Mouse (Mus musculus): Measurements from ENCODE around the gene Hoxd3. TPM values are rescaled to one million over a fixed set of nuclear protein-coding genes. Genes with fewer than 3 reads are reported as not detected.

Gene Hoxd3
- polyA plus RNA-seq, 1 experiment from 2014 or later: 82.5 TPM

DNA sequence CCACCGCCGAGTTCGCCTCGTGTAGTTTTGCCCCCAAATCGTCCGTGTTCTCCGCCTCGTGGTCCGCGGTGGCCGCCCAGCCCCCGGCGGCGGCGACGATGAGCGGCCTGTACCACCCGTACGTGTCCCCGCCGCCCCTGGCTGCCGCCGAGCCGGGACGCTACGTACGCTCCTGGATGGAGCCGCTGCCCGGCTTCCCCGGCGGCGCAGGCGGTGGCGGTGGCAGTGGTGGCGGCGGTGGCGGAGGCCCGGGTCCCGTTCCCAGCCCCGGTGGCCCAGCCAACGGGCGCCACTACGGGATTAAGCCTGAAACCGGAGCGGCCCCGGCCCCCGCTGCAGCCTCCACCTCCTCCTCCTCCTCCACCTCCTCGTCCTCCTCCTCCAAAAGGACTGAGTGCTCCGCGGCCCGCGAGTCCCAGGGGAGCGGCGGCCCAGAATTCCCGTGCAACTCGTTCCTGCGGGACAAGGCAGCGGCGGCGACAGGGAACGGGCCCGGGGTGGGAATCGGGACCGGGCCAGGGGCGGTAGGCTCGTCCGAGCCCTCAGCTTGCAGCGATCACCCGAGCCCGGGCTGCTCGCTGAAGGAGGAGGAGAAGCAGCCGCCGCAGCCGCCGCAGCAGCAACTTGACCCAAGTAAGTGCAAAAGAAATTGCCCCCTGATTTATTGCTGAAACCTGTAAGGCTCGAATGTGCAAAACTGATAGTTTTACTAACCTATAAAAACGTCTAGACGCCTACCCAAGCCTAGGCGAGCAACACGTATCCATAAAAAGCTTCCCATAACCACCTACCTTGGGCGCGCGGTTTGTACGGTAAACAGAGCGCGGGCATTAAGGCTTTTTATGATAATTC lies 13.3 kb upstream of the Hoxd3 start:
- Histone ChIP-seq H3K4me2 (peak overlapping the region; percentile 46), H3K36me3 (no peaks in the 10 kb centered on the region), H3K4me1 (replicated peaks) (peaks cover 13% of the 10 kb centered on the region), H3K9me3 (no peaks in the 10 kb centered on the region), H3K4me3 (peak overlapping the region; percentile 28), H3K27ac (no peak overlapping the region), H3K9ac (no peak overlapping the region), H3K27me3 (peaks cover 98% of the 10 kb centered on the region)
- WGBS: under 1% methylated on average over 62 of the region's 86 CpGs
- ATAC-seq (ENCODE audit: low FRiP score): 0 out of 2 replicates have a peak, but pooled peaks have one; percentile 18

- Histone ChIP-seq H3K27me3 (peaks cover 98% of the 10 kb centered on the region), H3K36me3 (no peaks in the 10 kb centered on the region), H3K4me3 (no peak overlapping the region), H3K4me2 (no peak overlapping the region), H3K9me3 (no peaks in the 10 kb centered on the region), H3K9ac (no peak overlapping the region), H3K27ac (no peak overlapping the region), H3K4me1 (replicated peaks) (peaks cover 13% of the 10 kb centered on the region)
- 1% methylated on average over 17 of the region's 17 CpGs for WGBS
- no peak for ATAC-seq (ENCODE audit: low FRiP score)
Observed at GRCm38 (mm10) chr2:74699053-74699430, 12.7 kb upstream of the Hoxd3 start.

- no peaks in the 10 kb centered on the region for H3K9me3 ChIP-seq
- H3K4me2 ChIP-seq: no peak overlapping the region
- H3K4me3 ChIP-seq: no peak overlapping the region
- H3K27me3 ChIP-seq: peaks cover 98% of the 10 kb centered on the region
- H3K27ac ChIP-seq: no peak overlapping the region
- 2% methylated on average over 23 of the region's 23 CpGs for WGBS
- no peaks in the 10 kb centered on the region for H3K36me3 ChIP-seq
- no peak for ATAC-seq (ENCODE audit: low FRiP score)
- no peak overlapping the region for H3K9ac ChIP-seq
- peaks cover 15% of the 10 kb centered on the region for H3K4me1 ChIP-seq (replicated peaks)
Observed at GRCm38 (mm10) chr2:74699664-74700545, 11.8 kb upstream of the Hoxd3 start.

DNA sequence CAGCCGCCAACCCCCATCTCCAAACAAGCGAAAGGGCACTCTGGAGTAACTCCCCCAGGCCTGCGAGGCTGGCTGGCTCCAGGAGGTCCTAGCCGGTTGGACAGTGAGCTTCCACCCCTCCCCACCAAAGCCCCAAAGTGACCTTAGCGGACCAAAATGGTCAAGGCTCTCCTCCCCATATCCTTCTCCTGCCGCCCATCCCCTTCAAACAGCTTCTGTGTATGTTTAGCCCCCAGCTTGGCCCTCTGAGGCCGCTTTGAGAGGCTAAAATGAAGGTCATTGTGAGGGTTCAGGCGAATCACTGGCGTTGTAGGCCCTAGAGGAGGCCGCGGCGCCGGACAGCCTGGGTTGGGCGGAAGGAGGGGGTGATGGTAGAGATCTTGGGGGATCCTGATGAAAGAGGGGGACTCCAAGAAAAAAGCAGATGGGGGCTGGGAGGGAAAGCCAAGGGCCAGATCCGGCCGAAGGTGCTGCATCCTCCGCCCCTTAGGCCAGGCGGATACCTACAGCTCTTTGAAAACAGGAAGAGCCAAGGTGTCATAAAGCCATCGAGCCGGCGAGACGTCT lies 11.1 kb upstream of the Hoxd3 start:
- Histone ChIP-seq H3K27me3 (peaks cover 98% of the 10 kb centered on the region), H3K36me3 (no peaks in the 10 kb centered on the region), H3K9ac (no peak overlapping the region), H3K4me1 (replicated peaks) (peaks cover 23% of the 10 kb centered on the region), H3K4me2 (no peak overlapping the region), H3K9me3 (no peaks in the 10 kb centered on the region), H3K27ac (no peak overlapping the region), H3K4me3 (no peak overlapping the region)
- WGBS: 1% methylated on average over 22 of the region's 22 CpGs
- ATAC-seq (ENCODE audit: low FRiP score): no peak

GRCm38 (mm10) chr2:74701949-74702819 lies 9.5 kb upstream of the Hoxd3 start:
- 10% methylated on average over 17 of the region's 17 CpGs for WGBS
- Histone ChIP-seq H3K4me2 (no peak overlapping the region), H3K36me3 (no peaks in the 10 kb centered on the region), H3K27me3 (peaks cover 96% of the 10 kb centered on the region), H3K4me1 (replicated peaks) (peaks cover 24% of the 10 kb centered on the region), H3K9ac (no peak overlapping the region), H3K27ac (no peak overlapping the region), H3K9me3 (no peaks in the 10 kb centered on the region), H3K4me3 (no peak overlapping the region)
- no peak for ATAC-seq (ENCODE audit: low FRiP score)

GRCm38 (mm10) chr2:74702820-74703219 lies 8.9 kb upstream of the Hoxd3 start:
- no peak for ATAC-seq (ENCODE audit: low FRiP score)
- 7% methylated on average over 6 of the region's 6 CpGs for WGBS

DNA sequence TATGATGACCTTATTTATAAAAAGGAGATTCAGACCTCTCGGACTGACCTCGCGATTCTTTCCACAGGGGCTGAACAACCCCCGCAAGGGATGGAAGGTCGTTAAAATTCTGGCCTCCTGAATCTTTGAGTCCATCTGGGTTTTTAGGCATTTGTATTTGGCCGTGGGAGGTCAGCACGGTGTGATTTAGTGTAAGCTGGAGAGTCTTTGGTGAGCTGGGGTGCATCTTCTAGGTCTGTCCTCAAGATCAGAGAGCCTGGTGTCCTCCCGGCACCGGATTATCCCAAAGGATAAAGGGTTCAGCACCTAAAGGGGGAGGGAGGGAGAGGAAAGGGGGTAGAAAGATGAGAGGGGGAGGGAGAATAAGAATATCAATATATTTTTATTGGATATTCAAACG lies 8.4 kb upstream of the Hoxd3 start:
- H3K9me3 ChIP-seq: no peaks in the 10 kb centered on the region
- no peak overlapping the region for H3K4me3 ChIP-seq
- no peak for ATAC-seq (ENCODE audit: low FRiP score)
- peaks cover 15% of the 10 kb centered on the region for H3K4me1 ChIP-seq (replicated peaks)
- H3K27ac ChIP-seq: no peak overlapping the region
- H3K27me3 ChIP-seq: peaks cover 96% of the 10 kb centered on the region
- H3K36me3 ChIP-seq: no peaks in the 10 kb centered on the region
- no peak overlapping the region for H3K9ac ChIP-seq
- no peak overlapping the region for H3K4me2 ChIP-seq
- WGBS: 3% methylated on average over 10 of the region's 10 CpGs

More at GRCm38 (mm10) chr2:74702820-74703219, 8.9 kb upstream of the Hoxd3 start:
- Histone ChIP-seq H3K4me3 (no peak overlapping the region), H3K27me3 (peaks cover 96% of the 10 kb centered on the region), H3K4me2 (no peak overlapping the region), H3K36me3 (no peaks in the 10 kb centered on the region), H3K27ac (no peak overlapping the region), H3K9me3 (no peaks in the 10 kb centered on the region), H3K4me1 (replicated peaks) (peaks cover 20% of the 10 kb centered on the region), H3K9ac (no peak overlapping the region)

GRCm38 (mm10) chr2:74703720-74704392 lies 7.9 kb upstream of the Hoxd3 start:
- Histone ChIP-seq H3K9me3 (no peaks in the 10 kb centered on the region), H3K36me3 (no peaks in the 10 kb centered on the region), H3K4me2 (no peak overlapping the region), H3K4me3 (no peak overlapping the region), H3K27ac (no peak overlapping the region), H3K27me3 (peaks cover 96% of the 10 kb centered on the region), H3K4me1 (replicated peaks) (peaks cover 11% of the 10 kb centered on the region), H3K9ac (no peak overlapping the region)
- WGBS: 1% methylated on average over 26 of the region's 26 CpGs
- ATAC-seq (ENCODE audit: low FRiP score): no peak

GRCm38 (mm10) chr2:74704393-74704998 lies 7.2 kb upstream of the Hoxd3 start, which contains the start of gene Hoxd8:
Gene Hoxd8 (plus strand): TSS chr2:74704615.
- H3K4me2 ChIP-seq: peak within 1 kb of the TSS; percentile 52
- under 1% methylated on average over 33 of the region's 52 CpGs for WGBS
- H3K27me3 ChIP-seq: peaks cover 96% of the 10 kb centered on the region
- no peak for ATAC-seq (ENCODE audit: low FRiP score)
- peaks cover 11% of the 10 kb centered on the region for H3K4me1 ChIP-seq (replicated peaks)
- H3K4me3 ChIP-seq: peak within 1 kb of the TSS; percentile 37
- H3K36me3 ChIP-seq: no peaks in the 10 kb centered on the region
- peak within 1 kb of the TSS; percentile 53; the same call in 1 of the 2 replicates for H3K9ac ChIP-seq
- no peaks in the 10 kb centered on the region for H3K9me3 ChIP-seq
- peak within 1 kb of the TSS; percentile 53 for H3K27ac ChIP-seq

GRCm38 (mm10) chr2:74704999-74705466 lies 6.7 kb upstream of the Hoxd3 start:
- Histone ChIP-seq H3K36me3 (no peaks in the 10 kb centered on the region), H3K9me3 (no peaks in the 10 kb centered on the region), H3K27ac (peak overlapping the region; percentile 53), H3K4me3 (peak overlapping the region; percentile 37), H3K4me2 (peak overlapping the region; percentile 52), H3K27me3 (peaks cover 96% of the 10 kb centered on the region), H3K4me1 (replicated peaks) (peaks cover 11% of the 10 kb centered on the region), H3K9ac (peak overlapping the region; percentile 53; the same call in 1 of the 2 replicates)
- ATAC-seq (ENCODE audit: low FRiP score): no peak
- under 1% methylated on average over 30 of the region's 66 CpGs for WGBS
